Mouse (Mus musculus) embryo, embryonic 11.5 days (tissue): ENCODE data around the gene Crbn.

Experiments
- DNase-seq: peaks from one replicate; pipeline ENCODE4 v3.0.0-alpha.2; 2012; ENCODE audit warnings: low read depth, low spot score

Crbn gene

DNA sequence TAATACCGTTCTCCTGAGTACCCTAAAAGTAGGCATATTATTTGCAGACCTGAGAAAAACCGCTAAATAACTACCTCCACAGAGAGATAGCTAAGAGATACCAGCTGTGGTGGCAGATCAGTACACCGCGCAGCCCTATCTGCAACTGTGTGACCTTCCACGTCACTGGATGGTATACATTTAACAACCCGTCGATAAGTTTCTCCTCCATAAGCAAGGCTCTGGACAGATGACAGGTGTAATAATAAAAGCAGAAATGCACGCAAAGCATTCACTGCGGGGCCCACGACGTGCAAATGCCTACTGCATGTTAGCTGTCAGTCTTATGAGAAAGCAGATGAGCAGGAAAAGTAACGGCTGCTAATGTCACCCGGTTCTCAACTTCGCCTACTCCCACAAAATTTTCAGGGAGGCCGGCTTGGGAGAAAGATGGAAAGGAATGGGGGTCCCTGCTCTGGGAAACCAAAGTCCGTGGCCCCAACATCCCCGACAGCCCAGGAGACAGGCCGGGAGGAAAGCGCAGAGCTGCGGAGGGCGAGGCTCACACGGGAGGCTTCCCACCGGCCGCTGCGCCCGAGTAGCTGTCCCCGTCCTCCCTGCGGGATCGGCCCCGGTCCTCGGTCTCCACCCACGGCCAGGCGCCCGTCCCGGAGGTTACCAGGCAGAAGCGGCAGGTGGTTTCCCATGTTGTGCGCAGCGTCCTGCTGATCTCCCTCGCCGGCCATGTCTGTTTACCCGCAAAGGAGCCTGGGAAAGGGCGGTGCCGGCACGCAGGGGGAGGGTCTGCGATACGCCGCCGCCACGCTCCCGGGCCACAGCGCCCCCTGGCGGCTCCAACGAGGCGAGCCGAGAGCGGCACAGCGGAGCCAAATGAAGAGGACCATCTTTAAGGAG is at the start of gene Crbn:
Crbn (minus strand) TSS at position 745 of the 894 bp plus-strand sequence.
- peak; percentile 81 for DNase-seq

DNA sequence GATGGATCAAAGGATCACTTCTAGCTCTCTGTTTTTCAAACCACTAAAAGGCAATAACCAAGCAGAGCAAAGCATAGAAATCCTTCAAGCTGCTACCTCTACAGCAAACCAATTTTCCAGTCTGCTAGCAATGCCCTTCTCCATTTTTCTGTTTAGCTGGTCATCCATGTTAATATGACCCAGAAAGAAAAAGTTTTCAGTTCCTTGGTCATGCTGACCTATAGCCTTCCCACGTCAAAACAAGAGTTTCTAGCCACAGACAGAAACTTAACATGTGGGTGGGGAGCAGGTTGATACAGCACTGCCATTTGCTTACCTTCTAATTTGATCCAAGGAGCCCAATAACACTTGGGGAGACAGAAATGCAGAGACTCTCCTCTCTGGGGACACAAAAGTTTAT is 40.3 kb upstream of the Crbn start:
- no peak for DNase-seq

DNA sequence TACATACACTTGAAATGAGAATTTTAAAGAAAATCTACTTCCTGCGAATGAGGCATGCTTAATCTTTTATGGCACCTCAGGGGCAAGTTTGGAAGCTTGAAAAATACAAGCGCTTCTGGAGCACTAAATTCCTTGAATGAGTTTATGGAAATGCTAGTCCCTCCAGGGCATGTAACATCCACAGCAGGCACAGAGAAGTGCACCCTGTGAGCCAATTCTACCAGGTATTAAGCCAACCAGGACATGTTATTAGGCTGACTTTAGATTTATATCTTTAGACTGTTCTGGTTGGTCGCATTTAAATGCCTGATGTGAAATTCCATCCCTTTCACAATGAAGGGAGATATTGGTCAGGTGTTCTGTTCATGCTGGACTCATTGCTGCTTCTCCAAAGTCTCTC is 38.2 kb upstream of the Crbn start:
- DNase-seq, result no peak

DNA sequence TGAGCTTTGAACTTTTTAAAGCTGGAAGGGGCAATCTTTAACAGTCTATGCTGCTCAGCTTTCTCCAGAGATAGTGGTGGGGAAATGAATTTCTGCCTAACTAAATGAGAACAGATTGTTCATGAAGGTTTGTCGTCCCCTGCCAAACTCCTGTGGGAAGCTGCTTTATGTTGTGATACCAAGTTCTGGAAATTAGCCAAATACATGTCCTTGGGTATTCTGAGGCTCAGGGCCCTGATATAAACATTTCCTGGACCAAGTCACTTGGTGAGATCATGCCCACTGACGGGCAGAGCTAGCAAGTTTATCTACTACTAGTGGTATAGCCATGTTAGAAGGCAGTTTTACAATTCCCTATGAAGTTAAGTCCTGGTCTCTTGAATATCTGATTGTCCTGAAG is 35.4 kb upstream of the Crbn start:
- DNase-seq, result no peak

DNA sequence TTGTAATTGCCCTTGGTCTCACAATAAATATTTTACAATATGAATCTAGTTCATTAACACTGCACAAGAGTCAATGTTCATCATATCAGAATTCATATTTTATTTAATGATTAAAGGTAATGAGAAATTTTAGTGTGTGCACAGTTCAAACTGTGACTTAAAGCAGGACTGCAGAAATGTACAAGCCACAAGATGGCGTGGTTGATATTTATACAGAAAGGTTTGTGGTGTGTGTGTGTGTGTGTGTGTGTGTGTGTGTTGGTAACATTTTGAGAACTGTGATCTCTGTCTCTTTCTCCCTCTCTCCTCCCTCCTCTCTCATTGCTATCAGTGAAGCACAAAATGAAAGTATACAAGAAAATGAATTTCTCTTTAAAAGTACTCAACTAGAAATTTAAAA is 22.5 kb upstream of the Crbn start:
- no peak for DNase-seq

DNA sequence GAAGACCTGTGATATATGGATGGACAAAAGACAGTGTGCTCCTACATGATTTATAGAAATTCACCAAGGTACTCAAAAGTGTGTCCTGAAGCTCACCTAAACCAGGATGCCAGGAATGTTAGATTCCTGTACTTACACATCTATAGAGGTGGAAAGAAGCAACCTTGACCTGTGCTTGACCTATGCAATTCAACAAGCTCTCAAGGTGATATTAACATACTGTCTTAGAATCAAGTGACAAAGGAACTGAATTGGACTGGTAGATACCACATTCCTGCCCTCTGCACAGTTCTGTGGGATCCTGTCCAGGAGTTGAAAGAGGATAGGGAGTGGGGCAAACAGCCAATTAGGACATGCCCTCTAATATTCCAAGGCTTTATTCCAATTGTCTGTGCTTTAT is 20.7 kb upstream of the Crbn start:
- DNase-seq, result no peak

DNA sequence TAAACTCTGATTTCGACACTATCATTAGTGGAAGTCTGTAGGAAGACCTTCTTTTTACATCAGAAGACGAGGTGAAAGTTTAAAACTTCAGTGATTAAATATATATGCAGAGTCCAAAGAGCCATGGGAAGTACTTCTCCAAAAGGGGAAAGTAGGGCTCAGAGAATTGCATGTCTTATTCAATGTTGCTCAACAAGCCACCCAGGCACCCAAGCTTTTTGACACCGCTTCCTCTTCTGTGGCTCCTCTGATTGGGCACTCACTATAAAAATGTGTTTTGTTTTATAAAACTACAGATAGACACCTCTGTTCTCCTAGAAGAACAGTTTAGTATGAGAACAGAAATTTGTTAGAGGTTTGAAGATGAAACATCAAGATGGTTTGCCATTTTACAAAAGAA is 20.0 kb upstream of the Crbn start:
- no peak for DNase-seq

DNA sequence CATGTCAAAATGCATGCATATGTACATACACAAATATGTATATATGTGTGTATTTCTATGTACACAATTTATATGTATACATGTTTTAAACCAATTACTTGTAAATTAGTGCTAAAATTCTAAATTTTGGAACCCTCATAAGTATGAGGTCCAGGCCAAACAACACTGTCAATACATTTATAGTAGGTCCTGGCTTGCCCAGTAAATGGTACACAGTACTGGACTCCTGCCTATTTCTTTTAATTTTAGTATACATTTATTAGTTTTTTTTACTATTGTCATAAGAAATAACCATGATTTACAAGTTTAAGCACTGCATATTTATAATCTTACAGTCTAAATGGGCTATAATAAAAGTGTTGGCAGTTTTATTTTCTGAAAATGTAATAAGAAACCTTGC is 19.4 kb upstream of the Crbn start:
- DNase-seq, result no peak

DNA sequence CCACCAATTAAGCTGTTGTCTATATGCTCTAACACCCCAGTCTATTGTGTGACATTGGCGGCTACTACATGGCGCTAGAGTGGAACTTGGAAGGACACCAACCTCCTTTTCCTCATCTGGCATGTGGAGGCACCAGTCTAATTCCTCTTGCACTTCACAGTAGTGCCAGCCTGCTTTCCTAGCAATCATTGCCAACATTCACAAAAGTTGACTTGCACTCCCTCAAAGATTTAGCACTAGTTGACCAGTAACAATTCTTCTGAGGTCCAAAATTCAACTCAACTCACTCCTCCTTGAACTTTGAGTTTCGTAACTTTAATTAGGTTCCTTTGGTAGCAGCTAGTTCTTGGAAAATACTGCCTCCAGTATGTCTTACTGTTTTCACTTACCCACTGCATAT is 10.8 kb upstream of the Crbn start:
- DNase-seq, result no peak

DNA sequence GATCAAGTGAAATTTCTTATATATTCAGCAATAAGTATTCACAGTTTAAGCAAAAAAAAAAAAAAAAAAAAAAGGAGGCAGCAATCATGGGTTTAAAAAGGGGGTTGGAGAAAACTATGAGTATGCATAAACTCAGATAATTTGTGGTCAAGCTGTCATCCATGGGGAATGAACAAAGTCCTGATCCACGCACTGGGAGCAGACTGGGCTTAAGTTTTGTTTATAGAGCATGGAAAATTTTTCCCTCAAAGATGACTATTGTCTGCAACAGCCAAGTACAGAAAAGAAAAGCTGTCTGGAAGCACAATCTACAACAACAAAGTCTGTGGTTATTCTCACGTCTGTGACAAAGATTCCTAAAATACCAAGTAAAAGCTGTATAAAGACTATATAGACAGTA is 9.3 kb upstream of the Crbn start:
- DNase-seq, result no peak

DNA sequence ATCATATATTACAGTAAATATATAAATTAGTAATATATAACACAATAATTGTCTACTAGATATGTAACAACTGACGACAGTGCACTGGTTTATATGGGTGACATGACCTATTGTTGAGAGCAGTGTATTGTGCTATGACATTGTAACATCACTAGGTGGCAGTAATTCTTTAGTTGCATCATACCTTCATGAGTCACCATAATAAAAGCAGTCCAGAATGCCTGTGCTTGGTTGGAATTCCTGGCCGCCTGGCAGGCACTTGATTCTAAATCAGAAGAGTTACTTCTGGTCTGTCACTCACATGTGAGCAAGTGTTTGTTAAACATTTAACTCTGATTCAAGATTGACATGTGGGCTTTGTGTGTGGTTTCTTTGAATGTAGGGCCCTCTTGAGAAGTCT is 5.0 kb upstream of the Crbn start:
- DNase-seq, result no peak

DNA sequence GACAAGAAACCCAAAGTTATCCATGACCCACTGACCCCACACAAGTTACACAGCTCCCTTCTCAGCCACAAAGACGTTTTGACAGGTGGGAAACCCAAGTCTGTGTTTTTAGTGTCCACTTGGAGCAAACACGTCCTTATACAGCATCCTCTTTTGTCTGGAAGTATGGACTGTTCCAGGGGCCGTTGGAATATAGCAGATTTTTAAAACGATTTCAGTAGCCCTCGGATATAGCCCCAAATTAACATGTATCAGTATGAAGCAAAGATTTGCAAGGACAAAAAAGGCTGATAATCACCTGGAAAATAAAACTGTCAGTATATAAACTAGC is 315 bp upstream of the Crbn start:
- DNase-seq, result no peak

DNA sequence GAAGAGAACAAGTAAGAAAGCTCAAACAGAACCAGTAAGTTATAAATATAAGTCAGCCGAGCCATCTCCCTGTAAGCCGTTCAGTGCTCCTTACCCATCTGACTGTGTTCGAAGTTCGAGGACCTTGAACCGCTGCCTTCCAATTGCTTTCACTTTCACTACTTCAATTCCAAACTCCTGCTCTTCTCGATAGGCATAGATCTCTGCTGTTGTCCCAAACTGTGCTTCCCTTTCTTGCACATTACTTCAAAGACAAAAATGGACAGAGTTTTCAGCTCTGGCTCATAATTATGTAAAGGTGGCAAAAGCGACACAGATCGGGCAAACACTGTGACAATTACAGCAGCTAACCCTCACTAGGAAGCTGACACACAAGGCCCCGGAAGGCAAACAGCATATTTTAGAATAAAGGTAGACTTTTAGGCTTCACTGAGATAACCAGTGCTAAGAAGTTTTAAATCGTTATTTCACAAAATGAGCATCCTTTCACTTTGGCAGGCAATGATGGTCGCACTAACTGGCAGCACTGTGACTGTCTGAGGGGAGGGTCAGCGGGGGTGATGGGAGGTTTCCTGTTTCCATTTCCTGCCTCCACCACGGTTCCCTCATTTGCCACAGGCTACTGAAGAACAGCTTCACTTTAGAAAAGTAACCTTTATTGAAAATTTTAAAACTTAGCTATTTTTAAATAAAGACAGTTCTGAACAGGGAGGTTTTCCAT is 5.6 kb downstream of the Crbn start:
- no peak for DNase-seq

DNA sequence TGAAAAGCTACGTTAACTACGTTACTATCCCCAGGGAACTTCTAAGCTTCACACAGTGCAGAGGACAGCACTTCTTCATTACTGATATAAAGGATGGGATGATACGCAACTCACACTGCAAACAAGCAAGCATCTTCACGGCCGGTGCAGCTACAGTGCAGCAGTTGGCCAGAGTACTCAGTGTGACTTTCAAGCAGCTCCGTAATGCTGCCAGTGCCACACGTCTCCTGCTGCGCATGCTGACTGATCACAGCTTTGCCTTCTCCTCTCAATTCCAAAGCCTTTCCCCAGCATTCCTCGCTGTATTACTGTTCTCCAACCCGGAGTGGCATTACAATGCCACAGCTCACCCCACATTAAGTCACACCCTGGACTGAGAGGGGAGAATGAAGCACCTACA is 6.3 kb downstream of the Crbn start:
- DNase-seq, result no peak

DNA sequence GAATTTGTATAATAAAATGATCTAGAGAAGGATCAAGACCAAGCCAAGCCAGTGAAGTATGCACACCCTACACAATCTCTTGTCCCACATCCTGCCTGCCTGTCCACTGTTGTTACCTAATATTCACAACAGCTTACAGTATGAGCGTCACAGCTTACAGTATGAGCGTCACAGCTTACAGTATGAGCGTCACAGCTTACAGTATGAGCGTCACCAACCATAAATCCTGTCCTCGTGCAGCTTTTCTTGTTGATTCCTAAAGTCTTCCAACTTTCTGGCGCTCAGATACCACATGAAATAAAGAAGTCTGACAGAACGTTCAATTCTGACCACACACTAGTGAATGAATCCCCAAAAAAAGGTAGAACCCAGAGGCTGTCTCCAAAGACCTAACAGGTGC is 6.8 kb downstream of the Crbn start:
- no peak for DNase-seq

DNA sequence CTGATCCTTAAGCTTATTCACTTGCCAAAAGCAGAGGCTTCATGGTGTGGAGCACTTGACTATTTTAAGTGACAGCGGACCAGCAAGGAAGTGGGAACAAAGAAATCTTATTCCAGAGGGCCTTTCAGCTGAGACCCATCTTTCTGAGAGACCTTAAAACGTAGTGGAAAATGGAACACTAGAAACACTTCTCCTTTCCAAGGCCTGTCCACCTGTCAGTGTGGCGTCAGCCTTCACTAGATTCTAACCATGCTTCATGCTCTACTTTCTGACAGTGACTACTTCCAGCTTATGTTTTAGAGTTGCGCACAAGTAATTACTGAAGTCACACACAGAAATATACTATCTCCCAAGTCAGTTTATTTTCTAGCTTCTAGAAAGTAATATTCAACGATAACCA is 7.4 kb downstream of the Crbn start:
- no peak for DNase-seq

DNA sequence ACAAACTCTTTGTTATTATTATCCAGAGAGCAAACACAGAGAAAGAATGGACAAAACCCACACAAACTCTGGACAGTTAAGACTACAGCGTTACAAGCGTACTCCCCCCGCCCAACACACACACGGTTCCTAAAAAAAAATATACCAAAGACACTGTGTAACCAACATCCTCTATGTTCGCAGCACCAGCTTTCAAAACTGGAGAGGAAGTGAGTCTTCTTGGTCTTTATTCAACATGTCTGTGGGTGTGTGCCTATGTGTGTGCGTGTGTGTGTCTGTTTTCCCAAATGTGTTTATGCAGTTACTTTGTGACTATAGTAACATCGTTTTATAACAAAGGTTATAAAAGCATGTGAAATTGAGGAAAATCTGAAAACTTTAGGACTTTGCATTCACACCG is 8.4 kb downstream of the Crbn start:
- no peak for DNase-seq

DNA sequence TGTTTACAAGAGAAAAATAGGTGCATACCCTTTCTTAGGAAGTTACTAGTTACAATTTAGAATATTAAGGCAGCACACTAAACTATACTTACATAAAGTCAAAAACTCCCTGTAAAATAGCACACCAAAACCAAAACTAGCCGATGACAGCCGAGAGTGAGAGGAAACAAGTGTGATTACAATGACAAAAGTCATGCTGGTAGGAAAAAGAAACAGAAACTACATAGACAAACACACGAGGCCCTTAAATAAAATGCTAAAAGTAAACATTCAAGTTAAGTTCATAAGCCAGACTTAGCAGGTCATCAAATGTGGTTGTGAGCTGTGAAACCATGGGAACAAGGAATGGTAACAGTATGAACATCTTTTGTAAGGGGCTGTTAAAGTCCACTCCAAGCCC is 12.7 kb downstream of the Crbn start:
- DNase-seq, result no peak

DNA sequence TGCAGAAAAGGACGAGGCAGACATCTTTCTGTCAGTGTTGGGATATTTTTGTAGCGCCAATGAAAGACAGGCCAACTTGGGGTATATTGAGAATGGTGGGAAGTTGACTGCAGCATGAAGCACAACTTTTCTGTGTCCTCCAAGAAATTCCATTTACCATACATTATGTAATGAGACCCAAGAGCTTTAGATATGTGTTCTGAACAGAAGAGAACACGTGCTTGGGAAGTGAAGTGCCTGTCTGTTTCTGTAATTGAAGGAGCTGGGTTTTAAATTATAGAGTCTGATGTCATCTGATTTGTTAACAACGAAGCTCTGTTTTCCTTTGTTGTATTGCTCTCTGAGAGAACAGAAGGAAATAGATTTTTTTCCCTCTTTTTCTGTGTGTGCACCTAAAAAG is 29.8 kb downstream of the Crbn start:
- DNase-seq, result no peak

DNA sequence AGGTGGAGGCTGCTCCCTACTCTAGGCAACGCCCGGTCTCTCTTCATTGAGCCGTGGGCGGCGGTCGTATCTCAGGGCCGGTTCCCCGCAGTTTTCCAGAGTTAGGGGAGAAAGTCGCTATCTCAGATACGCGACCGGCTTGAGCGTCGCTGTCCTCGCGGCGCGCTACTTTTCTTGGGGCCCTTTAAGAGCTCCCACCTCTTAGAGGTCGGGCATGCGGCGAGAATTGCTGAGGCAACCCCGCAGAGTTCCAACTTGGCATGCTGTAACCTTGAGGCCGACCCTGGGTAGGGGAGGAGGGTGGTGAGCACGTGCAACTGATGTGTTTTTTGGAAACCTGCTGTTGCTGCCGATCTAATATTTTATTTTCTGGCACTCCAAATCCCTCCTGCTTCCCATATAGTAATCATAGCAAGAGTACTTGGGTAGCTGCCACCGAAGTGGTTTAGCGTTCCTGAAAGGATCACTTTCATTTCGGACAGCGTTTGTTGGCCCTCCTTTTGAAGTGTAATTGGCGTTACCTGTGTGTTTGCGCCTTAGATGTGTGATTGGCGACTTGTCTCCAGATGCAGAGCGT is 30.5 kb downstream of the Crbn start:
- DNase-seq, result no peak

DNA sequence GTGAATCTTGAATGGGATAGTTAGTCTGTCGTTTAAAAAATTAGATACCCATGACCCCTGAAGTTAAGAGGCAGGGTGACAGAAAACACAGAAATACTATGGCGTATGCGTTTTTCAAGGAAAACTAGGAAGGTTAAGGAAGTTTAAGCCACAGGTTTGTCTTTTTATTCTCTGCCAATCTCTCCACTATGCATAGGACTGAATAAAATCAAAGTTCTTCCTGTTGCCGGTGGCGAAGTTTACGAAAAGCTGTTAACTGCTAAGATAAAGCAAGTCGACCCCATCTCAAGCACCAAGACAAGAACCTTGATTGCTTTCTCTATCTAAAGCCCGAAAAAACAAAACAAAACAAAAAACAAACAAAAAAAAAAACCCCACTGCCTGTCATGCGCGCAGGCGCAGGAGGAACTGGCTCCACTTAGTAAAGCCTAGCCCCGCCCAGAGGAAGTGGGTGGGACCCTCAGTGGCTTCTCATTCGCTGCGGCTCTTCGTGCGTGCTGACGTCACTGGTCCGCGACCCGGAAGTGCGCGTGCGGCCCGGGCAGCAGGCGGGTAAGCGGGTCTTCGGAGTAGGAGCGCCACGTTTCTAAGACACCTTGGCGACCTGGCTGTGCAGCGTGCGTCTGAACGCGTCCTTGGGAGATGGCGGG is 31.1 kb downstream of the Crbn start, which contains the start of gene Trnt1:
Trnt1 (plus strand) TSS at position 481 of the 650 bp plus-strand sequence.
- peak; percentile 93 for DNase-seq

DNA sequence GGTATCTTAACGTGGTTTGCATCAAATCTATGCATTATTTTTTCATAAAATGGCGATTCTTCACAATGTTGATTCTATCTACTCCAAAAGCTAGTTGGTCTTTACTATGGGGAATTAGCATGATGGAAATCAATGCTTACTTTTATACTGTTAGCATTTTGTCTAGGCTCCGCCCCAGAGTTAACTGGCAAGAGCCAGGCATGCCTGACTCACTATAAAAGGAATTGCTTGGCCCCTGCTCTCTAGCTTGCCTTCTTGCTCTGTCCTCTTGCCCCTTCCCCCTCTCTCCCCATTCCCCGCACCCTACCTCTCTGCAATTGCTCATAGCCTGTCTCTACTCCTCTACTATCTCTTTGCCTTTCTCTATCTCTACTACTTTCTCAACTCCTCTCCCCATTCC is 33.1 kb downstream of the Crbn start:
- DNase-seq, result no peak
